Mouse (Mus musculus): ENCODE measurements around the gene Rap1gap2.
A peak's percentile ranks its signal among the peaks of the same experiment; 100 is the strongest.

Gene Rap1gap2

GRCm38 (mm10) chr11:74534380-74534779 is 76.3 kb downstream of the Rap1gap2 start:
- DNase-seq = no peak

- no peak for DNase-seq
These were observed 77.7 kb downstream of the Rap1gap2 start for GRCm38 (mm10) chr11:74533050-74533449.

DNA sequence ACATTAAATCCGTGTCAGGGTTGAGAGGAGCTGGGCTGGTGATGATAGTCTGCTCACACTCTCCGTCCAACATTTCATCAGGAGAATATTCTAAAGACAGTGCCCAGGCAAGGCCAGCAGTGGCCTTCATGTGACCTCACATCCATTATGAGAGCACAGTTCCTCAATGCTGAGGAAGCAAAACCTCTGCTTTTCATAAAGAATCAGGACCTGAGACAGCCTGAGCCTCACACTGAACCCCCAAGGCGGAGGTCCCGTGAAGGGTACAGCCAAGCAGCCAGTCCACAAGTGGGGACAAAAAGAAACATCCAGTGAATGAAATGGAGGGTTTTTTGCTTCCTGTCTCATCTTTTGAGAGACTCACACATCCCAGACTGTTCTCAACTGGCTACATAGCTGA is 78.3 kb downstream of the Rap1gap2 start:
- DNase-seq = no peak

DNA sequence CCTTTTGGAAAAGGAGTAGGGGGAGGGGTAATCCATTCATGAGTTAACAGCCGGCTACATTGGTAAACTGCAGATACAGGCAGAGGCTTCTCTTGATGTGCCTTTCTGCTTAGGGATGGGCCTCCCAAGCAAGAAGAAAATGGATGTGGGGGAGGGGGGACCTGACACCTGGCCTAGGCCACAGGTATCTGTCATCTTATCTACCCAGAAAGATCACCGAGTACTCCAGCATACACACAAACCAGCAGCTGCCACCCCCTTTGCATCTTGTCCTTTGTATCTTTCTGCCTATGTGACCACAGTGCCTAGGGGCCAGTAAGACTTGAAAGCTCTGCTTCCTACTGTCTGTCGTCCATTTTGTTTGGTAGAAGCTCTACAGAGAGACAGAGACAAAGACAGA is 79.0 kb downstream of the Rap1gap2 start:
- DNase-seq = no peak

DNA sequence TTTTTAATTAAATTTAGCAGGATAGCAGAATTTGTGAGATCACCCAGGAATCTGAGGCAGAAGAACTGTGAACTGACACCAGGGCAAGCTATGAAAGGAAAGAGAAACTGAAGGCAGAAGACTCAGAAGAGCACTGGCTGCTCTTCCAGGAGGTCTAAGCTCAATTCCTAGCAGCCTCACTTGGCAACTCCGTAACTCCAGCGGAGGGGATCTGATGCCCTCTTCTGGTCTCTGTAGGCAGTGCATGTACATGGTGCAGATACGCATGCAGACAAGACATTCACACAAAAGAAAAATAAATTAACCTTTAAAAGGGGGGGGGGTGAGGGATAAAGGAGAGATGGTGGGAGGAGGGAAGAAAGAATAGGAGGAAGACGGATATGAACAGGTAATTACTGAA is 80.9 kb downstream of the Rap1gap2 start:
- DNase-seq = peak in 1 of 2 experiments; percentile 55

DNA sequence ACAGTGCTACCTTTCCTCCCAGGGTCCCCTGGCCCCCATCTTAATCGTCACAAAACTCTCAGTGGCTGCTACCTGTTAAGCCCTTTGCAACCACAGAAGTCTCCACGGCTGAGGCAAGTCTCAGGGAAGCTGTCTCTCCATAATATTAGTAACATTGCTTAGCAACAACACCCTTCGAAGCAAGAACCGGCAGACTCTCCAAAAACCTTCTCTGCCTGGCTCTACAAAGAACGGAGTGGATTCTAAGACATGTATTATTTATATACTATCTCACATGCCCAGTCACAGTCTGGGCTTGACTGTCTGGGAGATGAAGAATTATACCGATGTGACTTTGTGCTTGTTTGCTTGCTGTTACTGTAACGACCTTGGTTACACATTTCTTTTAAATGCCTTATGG is 83.2 kb downstream of the Rap1gap2 start:
- no peak for DNase-seq

DNA sequence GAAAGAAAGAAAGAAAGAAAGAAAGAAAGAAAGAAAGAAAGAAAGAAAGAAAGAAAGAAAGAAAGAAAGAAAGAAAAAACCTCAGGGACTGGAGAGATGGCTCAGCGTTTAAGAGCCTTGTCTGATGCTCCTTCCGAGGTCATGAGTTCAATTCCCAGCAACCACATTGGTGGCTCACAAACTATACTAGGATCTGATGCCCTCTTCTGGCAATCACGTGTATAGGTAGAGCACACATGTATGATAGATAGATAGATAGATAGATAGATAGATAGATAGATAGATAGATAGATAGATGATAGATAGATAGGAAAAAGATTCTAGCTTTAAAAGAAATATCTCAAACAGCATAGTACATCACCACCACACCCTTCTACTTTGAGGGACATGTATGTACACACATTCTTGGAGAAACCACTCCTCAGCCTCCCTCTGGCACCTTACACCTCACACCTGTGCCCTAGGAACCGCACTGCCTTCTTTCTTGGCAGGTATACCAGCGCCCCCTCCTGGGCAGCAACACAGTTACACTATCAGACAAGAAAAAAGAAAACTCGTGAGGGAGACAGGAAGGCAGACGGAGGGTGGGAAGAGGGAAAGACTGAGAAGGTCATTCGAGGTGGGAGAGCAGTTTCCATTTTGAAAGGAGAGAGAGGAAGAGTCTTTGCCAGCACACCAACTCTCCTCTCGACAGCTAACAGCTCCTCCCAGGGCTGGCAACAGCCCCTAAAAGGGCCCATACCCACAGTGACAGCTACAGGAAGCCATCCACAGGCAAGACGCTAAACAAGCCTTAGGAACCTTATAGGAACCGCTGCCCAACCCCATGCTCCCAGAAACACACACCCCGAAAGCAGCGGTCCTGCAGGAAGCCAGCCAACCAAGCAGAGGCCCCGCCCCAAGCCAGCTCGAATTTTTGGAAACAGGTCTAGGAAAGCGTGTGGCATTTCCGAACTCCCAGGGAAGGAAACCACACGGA is 84.2 kb downstream of the Rap1gap2 start:
- peak; percentile 53 to 71 for DNase-seq

GRCm38 (mm10) chr11:74525605-74526004 is 85.1 kb downstream of the Rap1gap2 start:
- DNase-seq = no peak

- no peak for DNase-seq
These were observed 85.5 kb downstream of the Rap1gap2 start for GRCm38 (mm10) chr11:74525205-74525604.

GRCm38 (mm10) chr11:74524050-74524965 is 86.4 kb downstream of the Rap1gap2 start:
- no peak for DNase-seq

GRCm38 (mm10) chr11:74523210-74523951 is 87.3 kb downstream of the Rap1gap2 start:
- DNase-seq = peak in 1 of 2 experiments; percentile 59

DNA sequence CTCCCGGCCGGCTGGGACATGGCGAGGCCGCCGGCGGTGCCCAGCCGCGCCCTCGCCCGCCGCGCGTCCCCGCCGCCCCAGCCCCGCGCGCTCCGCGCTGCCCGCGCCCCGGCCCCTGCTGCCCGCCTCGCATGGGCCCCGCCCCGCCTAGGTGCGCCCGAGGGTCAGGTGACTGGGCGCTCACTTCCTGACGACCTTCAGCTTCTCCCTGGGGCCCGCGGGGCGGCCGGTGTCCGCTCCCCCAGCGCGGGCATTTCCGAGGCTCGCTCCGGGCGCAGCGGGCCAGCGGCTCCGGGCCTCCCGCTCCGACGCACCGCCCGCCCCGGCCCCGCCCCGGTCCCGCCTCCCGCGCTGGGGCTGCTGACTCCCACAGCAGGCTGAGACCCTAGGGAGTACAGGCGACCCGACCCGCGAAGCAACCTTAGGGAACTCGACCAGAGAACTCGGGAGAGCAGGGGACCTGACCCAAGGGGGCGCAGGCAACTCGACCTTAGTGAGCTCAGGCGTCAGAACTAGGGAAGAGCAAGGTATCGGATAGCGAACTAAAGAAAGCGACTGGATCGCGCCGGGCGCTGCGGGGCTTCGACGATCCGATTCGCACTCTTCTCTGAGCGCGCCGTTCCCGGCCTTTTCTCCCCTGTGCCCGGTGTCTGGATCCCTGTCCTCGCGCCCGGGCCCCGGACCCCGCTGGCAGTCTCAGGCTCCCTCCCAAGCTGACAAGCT is 88.1 kb downstream of the Rap1gap2 start:
- DNase-seq = peak; percentile 70 to 76

DNA sequence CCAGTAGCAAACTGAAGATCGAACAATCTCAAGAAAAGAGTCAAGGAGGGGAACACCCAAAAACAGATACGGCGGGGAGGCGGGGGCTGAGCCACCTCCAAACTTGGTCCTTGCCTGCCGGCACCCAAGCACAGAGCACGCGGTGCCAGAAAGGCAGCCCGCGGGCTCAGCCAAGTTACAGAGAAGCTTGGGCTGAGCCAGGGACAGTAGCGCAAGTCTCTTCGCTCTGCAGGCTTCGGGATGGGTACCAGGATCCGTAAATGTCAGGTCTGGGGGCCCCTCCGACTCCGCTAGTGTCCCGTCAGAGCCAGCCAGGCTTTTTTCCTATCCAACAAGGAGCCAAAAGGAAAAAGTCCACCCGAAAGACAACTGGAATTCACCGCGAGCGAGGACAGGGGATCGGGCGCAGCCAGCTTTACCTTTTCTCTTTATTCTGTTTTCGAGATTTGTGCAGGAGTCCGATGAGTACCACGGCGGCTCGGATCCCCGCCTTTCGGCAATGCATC is 88.7 kb downstream of the Rap1gap2 start:
- peak; percentile 56 to 61 for DNase-seq

- no peak for DNase-seq
These were observed 90.5 kb downstream of the Rap1gap2 start for GRCm38 (mm10) chr11:74520201-74520600.

GRCm38 (mm10) chr11:74516112-74516511 is 94.6 kb downstream of the Rap1gap2 start:
- DNase-seq = peak; percentile 72 to 80

GRCm38 (mm10) chr11:74515046-74515445 is 95.7 kb downstream of the Rap1gap2 start:
- no peak for DNase-seq

DNA sequence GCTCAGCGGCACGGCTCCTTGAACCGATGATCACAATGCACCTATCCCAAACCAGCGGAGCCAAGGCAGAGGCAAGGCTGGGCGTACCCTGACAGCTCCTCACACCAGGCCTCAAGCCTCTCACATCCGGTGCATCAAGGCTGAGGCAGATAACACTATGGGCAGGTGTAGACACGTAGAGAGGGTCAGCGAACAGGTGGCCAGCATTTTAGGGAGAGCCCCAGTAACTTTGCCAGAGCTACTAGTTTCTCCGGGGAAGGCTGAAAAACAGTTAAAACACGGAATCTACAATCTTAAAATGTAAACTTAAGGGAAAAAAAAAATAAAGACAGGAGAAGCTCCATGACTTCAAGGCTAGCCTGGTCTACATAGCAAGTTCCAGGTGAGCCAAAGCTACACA is 98.1 kb downstream of the Rap1gap2 start:
- no peak for DNase-seq

DNA sequence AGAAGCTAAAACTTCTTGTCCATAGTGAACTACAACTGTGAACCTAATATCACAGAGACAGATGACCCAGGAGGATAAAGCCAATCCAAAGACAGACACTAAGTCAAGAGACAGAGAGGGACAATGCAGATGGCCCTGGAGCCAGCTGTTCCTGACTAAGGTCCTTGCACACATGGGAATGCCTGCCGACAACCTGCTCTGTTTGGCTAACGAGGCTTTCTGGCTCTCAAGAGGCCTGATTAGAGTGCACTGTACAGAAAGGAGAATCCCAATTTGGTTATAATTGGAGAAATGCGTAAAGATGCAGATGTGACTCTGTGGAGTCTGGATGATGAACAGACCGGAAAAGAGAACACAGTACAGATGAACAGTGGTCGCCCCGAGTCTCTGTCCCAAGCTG is 104.4 kb downstream of the Rap1gap2 start:
- DNase-seq = no peak

- DNase-seq = no peak
These were observed 108.2 kb downstream of the Rap1gap2 start for GRCm38 (mm10) chr11:74502485-74502884.

GRCm38 (mm10) chr11:74501989-74502388 is 108.7 kb downstream of the Rap1gap2 start:
- DNase-seq = no peak

- DNase-seq = peak in 1 of 2 experiments; percentile 38
These were observed 109.7 kb downstream of the Rap1gap2 start for GRCm38 (mm10) chr11:74501061-74501460.

All from cerebellum, postnatal 25 days (tissue).